In genomic region chr6:120187587-120188176, GRCm38 (mm10) we compare ENCODE assay signal across 8 mouse cellular contexts.
DNase-seq lines count a peak whose midpoint lies in the region; ATAC-seq and TF ChIP-seq lines count a peak whose summit lies in the region.

No protein-coding gene starts in this region.

- H3K9ac ChIP-seq in midbrain, embryonic 14.5 days (replicated peaks; ENCODE audit: low read length): no peak overlapping the region

- intact Hi-C loops in gastrocnemius, adult 2 months (cut with DNase I): no loop called here
- intact Hi-C loops in gastrocnemius, postnatal 36 days (cut with DNase I): no loop called here

- H3K27ac ChIP-seq in gastrocnemius, adult 2 months: peak overlapping the region; percentile 87
- peak overlapping the region; percentile 81 for H3K27ac ChIP-seq in limb, embryonic 10.5 days
- H3K27ac ChIP-seq in midbrain, embryonic 14.5 days (replicated peaks; ENCODE audit: low read depth, low read length): no peak overlapping the region

- no peak for TF ChIP-seq CTCF in gastrocnemius, adult 2 months (IDR thresholded peaks at IDR 0.05)

- H3K4me3 ChIP-seq in gastrocnemius, adult 2 months: peak overlapping the region; percentile 41
- peak overlapping the region; percentile 36 for H3K4me3 ChIP-seq in limb, embryonic 10.5 days
- H3K4me3 ChIP-seq in midbrain, embryonic 14.5 days (replicated peaks; ENCODE audit: low read depth, low read length): no peak overlapping the region

- no peaks in the 10 kb centered on the region for H3K9me3 ChIP-seq in limb, embryonic 10.5 days (replicated peaks)
- no peaks in the 10 kb centered on the region for H3K9me3 ChIP-seq in midbrain, embryonic 14.5 days (ENCODE audit: control insufficient read depth, low read length)

- ATAC-seq in midbrain, embryonic 14.5 days (ENCODE audit: low FRiP score, low TSS enrichment): no peak

- peaks cover 32% of the 10 kb centered on the region for H3K4me1 ChIP-seq in limb, embryonic 10.5 days
- peaks cover 8% of the 10 kb centered on the region; the same call in 1 of the 2 replicates for H3K4me1 ChIP-seq in midbrain, embryonic 14.5 days (ENCODE audit: control insufficient read depth, insufficient read depth, low read length)

- H3K27me3 ChIP-seq in limb, embryonic 10.5 days (ENCODE audit: low read depth, poor library complexity, severe bottlenecking): peaks cover 14% of the 10 kb centered on the region; the same call in 1 of the 2 replicates
- no peaks in the 10 kb centered on the region for H3K27me3 ChIP-seq in midbrain, embryonic 14.5 days (ENCODE audit: control insufficient read depth, insufficient read depth, low read length)

- 10% methylated on average over 18 of the region's 18 CpGs for WGBS in limb, embryonic 10.5 days
- WGBS in midbrain, embryonic 14.5 days: 20% methylated on average over 18 of the region's 18 CpGs

- H3K36me3 ChIP-seq in limb, embryonic 10.5 days: no peaks in the 10 kb centered on the region
- H3K36me3 ChIP-seq in midbrain, embryonic 14.5 days (ENCODE audit: control insufficient read depth, insufficient read depth, low read length): no peaks in the 10 kb centered on the region

- H3K4me2 ChIP-seq in midbrain, embryonic 14.5 days (ENCODE audit: low read length): peak overlapping the region; percentile 18

- peak; percentile 49 for DNase-seq in gastrocnemius, adult 2 months
- no peak for DNase-seq in gastrocnemius, postnatal 36 days
- peak; percentile 90 for DNase-seq in R1 (ENCODE audit: low read depth, low spot score)
- peak; percentile 31 for DNase-seq in forelimb bud, embryonic 11.5 days (ENCODE audit: low read depth, low spot score)
- peak; percentile 62 for DNase-seq in limb, embryonic 10.5 days (ENCODE audit: low spot score)
- DNase-seq in midbrain, embryonic 14.5 days: peak; percentile 33
- DNase-seq in thymus, postnatal 10 days (ENCODE audit: low spot score in 2 of 2): peak; percentile 75
- DNase-seq in cerebellum, adult 18-20 months: no peak

Comparison
In these comparisons a context has a peak if more than half of its experiments do, and no peak if none do; other contexts are left out.
1. DNase-seq: peak in gastrocnemius, adult 2 months (single experiment), R1 (single experiment), forelimb bud, embryonic 11.5 days (single experiment), limb, embryonic 10.5 days (single experiment), midbrain, embryonic 14.5 days (single experiment) and thymus, postnatal 10 days (2 of 2); none in gastrocnemius, postnatal 36 days (0 of 2) and cerebellum, adult 18-20 months (0 of 2).